Mouse (Mus musculus) neutrophil, adult 65 days (primary cell): ENCODE results near the gene Gm21943. TPM values are rescaled to one million over a fixed set of nuclear protein-coding genes. Genes with fewer than 3 reads are reported as not detected.

Source experiments
- total RNA-seq: library from RNA; stranded (reverse); gene quantifications from 2 replicates; pipeline ENCODE4 v1.2.4, GENCODE M21; 2023

The Gm21943 gene
- total RNA-seq = not detected in 2 replicates

DNA sequence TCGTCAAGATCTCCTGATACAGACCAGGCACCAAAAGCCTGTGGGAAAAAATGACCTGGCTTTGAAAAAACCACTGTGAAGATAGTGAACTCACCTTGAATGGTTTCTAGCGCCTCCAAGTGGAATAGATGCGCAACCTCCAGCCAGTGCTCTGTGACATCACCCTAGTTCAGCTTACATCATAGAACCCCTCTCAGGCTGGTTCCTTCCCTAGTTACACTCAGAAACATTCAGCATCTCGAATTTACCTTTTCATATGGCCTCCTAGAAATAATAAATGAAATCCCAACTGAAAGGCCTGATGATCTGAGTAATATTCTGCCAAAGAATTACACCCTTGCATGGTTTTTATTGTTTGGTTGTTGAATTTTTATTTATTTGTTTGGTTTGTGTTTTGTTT lies at the start of gene Gm21943:
TSS of gene Gm21943 (minus strand) at position 101 of the 400 bp plus-strand sequence.

Other genes with a start within 250 kb of the Gm21943 start
- not detected in 2 replicates for gene Gm28961, start 172.0 kb upstream of the Gm21943 start, total RNA-seq